Mouse (Mus musculus) gastrocnemius, postnatal 36 days (tissue): ENCODE results near the gene Lgals4. TPM values are rescaled to one million over a fixed set of nuclear protein-coding genes. Genes with fewer than 3 reads are reported as not detected.

ENCODE experiments used
- DNase-seq, 2 experiments: peaks; one replicate each; pipeline ENCODE4 v3.0.0; 2022
- intact Hi-C: fragments of 180-260 bp; cut with DNase I; formaldehyde crosslinking; loops from one replicate; pipeline ENCODE4 v1.15.1; 2025
- long read RNA-seq, 2 experiments: library from polyadenylated mRNA; stranded (forward); transcript quantifications; one replicate each; pipeline ENCODE4 v2.0.0; 2021
- total RNA-seq, 2 experiments: library from RNA; stranded (reverse); gene quantifications; 2 replicates each; pipeline ENCODE4 v1.2.3; 2021

Lgals4 gene
- total RNA-seq: 1 to 10 TPM; 2.5 to 3.1 TPM
- long read RNA-seq, experiment 1: 0 reads
- long read RNA-seq, experiment 2: 0 reads

GRCm38 (mm10) chr7:28833723-28834347 is at the start of gene Lgals4:
Gene Lgals4 (plus strand): TSS chr7:28833854.
- DNase-seq: no peak
- intact Hi-C loops: no loop called here

- intact Hi-C loops: no loop called here
- DNase-seq: no peak
Observed at GRCm38 (mm10) chr7:28785161-28785560, 48.5 kb upstream of the Lgals4 start.

GRCm38 (mm10) chr7:28787884-28788283 is 45.8 kb upstream of the Lgals4 start:
- DNase-seq: no peak

GRCm38 (mm10) chr7:28788307-28789195 is 45.1 kb upstream of the Lgals4 start, which contains the start of gene Rinl:
Gene Rinl (plus strand): TSS chr7:28788969.
- DNase-seq: no peak
- intact Hi-C loops: no loop called here

More at GRCm38 (mm10) chr7:28787884-28788283, 45.8 kb upstream of the Lgals4 start:
- intact Hi-C loops: no loop called here

- intact Hi-C loops: no loop called here
- DNase-seq: no peak
Observed at GRCm38 (mm10) chr7:28789235-28789634, 44.4 kb upstream of the Lgals4 start.

- DNase-seq: no peak
- intact Hi-C loops: no loop called here
Observed at GRCm38 (mm10) chr7:28790066-28790806, 43.4 kb upstream of the Lgals4 start.

GRCm38 (mm10) chr7:28791706-28792105 is 41.9 kb upstream of the Lgals4 start:
- intact Hi-C loops: no loop called here
- no peak for DNase-seq

GRCm38 (mm10) chr7:28792391-28793185 is 41.1 kb upstream of the Lgals4 start:
- intact Hi-C loops: no loop called here
- DNase-seq: no peak

- no peak for DNase-seq
- intact Hi-C loops: no loop called here
Observed at GRCm38 (mm10) chr7:28793834-28794233, 39.8 kb upstream of the Lgals4 start.

GRCm38 (mm10) chr7:28794496-28794895 is 39.2 kb upstream of the Lgals4 start:
- intact Hi-C loops: no loop called here
- DNase-seq: no peak

GRCm38 (mm10) chr7:28795832-28796231 is 37.8 kb upstream of the Lgals4 start:
- intact Hi-C loops: loop anchor here (2.0 to 5.0 kb wide), 2 partner anchors 71 to 176 kb away; no protein-coding TSS in a partner anchor
- DNase-seq: no peak

GRCm38 (mm10) chr7:28796562-28796975 is 37.1 kb upstream of the Lgals4 start:
- peak; percentile 79 to 81 for DNase-seq
- intact Hi-C loops: loop anchor here (2.0 to 5.0 kb wide), 2 partner anchors 70 to 176 kb away; no protein-coding TSS in a partner anchor

- DNase-seq: no peak
- intact Hi-C loops: loop anchor here (5.0 kb wide), 1 partner anchor 172 kb away; no protein-coding TSS in a partner anchor
Observed at GRCm38 (mm10) chr7:28799994-28800393, 33.7 kb upstream of the Lgals4 start.

GRCm38 (mm10) chr7:28801451-28801850 is 32.2 kb upstream of the Lgals4 start:
- intact Hi-C loops: no loop called here
- DNase-seq: no peak

GRCm38 (mm10) chr7:28801901-28802670 is 31.6 kb upstream of the Lgals4 start:
- peak in 1 of 2 experiments; percentile 23 for DNase-seq
- intact Hi-C loops: no loop called here

GRCm38 (mm10) chr7:28802846-28803588 is 30.6 kb upstream of the Lgals4 start:
- intact Hi-C loops: loop anchor here (1.0 kb wide), 1 partner anchor 33 kb away; no protein-coding TSS in a partner anchor
- no peak for DNase-seq

- intact Hi-C loops: loop anchor here (1.0 kb wide), 1 partner anchor 33 kb away; no protein-coding TSS in a partner anchor
- no peak for DNase-seq
Observed at GRCm38 (mm10) chr7:28803756-28804155, 29.9 kb upstream of the Lgals4 start.

- no peak for DNase-seq
- intact Hi-C loops: no loop called here
Observed at GRCm38 (mm10) chr7:28806869-28807268, 26.8 kb upstream of the Lgals4 start.
